Mouse (Mus musculus): ENCODE results near the gene Slc35e3.
"Not testable (repeated sequence)": the region's sequence is repeated elsewhere in the genome, so short reads cannot be mapped to it uniquely, and the experiment has no call there.

The Slc35e3 gene

GRCm38 (mm10) chr10:117763588-117764190 is 17.5 kb upstream of the Slc35e3 start:
- no peak for ATAC-seq (ENCODE audit: insufficient number of reproducible peaks, low FRiP score, low TSS enrichment)

- no peak for ATAC-seq (ENCODE audit: insufficient number of reproducible peaks, low FRiP score, low TSS enrichment)
Measured at GRCm38 (mm10) chr10:117762966-117763365, 16.8 kb upstream of the Slc35e3 start.

GRCm38 (mm10) chr10:117762281-117762830 is 16.2 kb upstream of the Slc35e3 start:
- ATAC-seq (ENCODE audit: insufficient number of reproducible peaks, low FRiP score, low TSS enrichment) = no peak

- ATAC-seq (ENCODE audit: insufficient number of reproducible peaks, low FRiP score, low TSS enrichment) = no peak
Measured at GRCm38 (mm10) chr10:117761551-117761950, 15.4 kb upstream of the Slc35e3 start.

GRCm38 (mm10) chr10:117760831-117761335 is 14.7 kb upstream of the Slc35e3 start:
- no peak for ATAC-seq (ENCODE audit: insufficient number of reproducible peaks, low FRiP score, low TSS enrichment)

GRCm38 (mm10) chr10:117759844-117760630 is 13.9 kb upstream of the Slc35e3 start:
- no peak for ATAC-seq (ENCODE audit: insufficient number of reproducible peaks, low FRiP score, low TSS enrichment)

GRCm38 (mm10) chr10:117758749-117759727 is 12.9 kb upstream of the Slc35e3 start:
- no peak for ATAC-seq (ENCODE audit: insufficient number of reproducible peaks, low FRiP score, low TSS enrichment)

- ATAC-seq (ENCODE audit: insufficient number of reproducible peaks, low FRiP score, low TSS enrichment) = not testable (repeated sequence)
Measured at GRCm38 (mm10) chr10:117758344-117758743, 12.2 kb upstream of the Slc35e3 start.

GRCm38 (mm10) chr10:117757796-117758342 is 11.7 kb upstream of the Slc35e3 start:
- ATAC-seq (ENCODE audit: insufficient number of reproducible peaks, low FRiP score, low TSS enrichment) = no peak

- no peak for ATAC-seq (ENCODE audit: insufficient number of reproducible peaks, low FRiP score, low TSS enrichment)
Measured at GRCm38 (mm10) chr10:117757259-117757658, 11.1 kb upstream of the Slc35e3 start.

- no peak for ATAC-seq (ENCODE audit: insufficient number of reproducible peaks, low FRiP score, low TSS enrichment)
Measured at GRCm38 (mm10) chr10:117756784-117757183, 10.6 kb upstream of the Slc35e3 start.

GRCm38 (mm10) chr10:117755799-117756467 is 9.8 kb upstream of the Slc35e3 start:
- no peak for ATAC-seq (ENCODE audit: insufficient number of reproducible peaks, low FRiP score, low TSS enrichment)

- ATAC-seq (ENCODE audit: insufficient number of reproducible peaks, low FRiP score, low TSS enrichment) = no peak
Measured at GRCm38 (mm10) chr10:117755086-117755798, 9.1 kb upstream of the Slc35e3 start.

GRCm38 (mm10) chr10:117754609-117754940 is 8.4 kb upstream of the Slc35e3 start:
- ATAC-seq (ENCODE audit: insufficient number of reproducible peaks, low FRiP score, low TSS enrichment) = no peak

- ATAC-seq (ENCODE audit: insufficient number of reproducible peaks, low FRiP score, low TSS enrichment) = no peak
Measured at GRCm38 (mm10) chr10:117753711-117754608, 7.8 kb upstream of the Slc35e3 start.

GRCm38 (mm10) chr10:117752851-117753647 is 6.9 kb upstream of the Slc35e3 start:
- no peak for ATAC-seq (ENCODE audit: insufficient number of reproducible peaks, low FRiP score, low TSS enrichment)

GRCm38 (mm10) chr10:117752304-117752821 is 6.2 kb upstream of the Slc35e3 start:
- no peak for ATAC-seq (ENCODE audit: insufficient number of reproducible peaks, low FRiP score, low TSS enrichment)

Measured in cerebellum, adult (tissue).